Mouse (Mus musculus) stomach, postnatal 0 days (tissue): ENCODE measurements at regions not wholly inside any gene's neighbourhood (a gene's known extent, or its start where the extent isn't known, plus 50 kb on each side); places are given as distances from the start of the nearest gene placed in this dataset.

ENCODE experiments used
- CTCF ChIP-seq: IDR thresholded peaks from 2 replicates; pipeline ENCODE4 v1.5.1; 2016; ENCODE audit warnings: antibody characterized with exemption, low read depth, mild to moderate bottlenecking, moderate library complexity
- EP300 ChIP-seq: optimal IDR thresholded peaks from 2 replicates; pipeline ENCODE3; 2016; ENCODE audit warnings: antibody characterized with exemption

DNA sequence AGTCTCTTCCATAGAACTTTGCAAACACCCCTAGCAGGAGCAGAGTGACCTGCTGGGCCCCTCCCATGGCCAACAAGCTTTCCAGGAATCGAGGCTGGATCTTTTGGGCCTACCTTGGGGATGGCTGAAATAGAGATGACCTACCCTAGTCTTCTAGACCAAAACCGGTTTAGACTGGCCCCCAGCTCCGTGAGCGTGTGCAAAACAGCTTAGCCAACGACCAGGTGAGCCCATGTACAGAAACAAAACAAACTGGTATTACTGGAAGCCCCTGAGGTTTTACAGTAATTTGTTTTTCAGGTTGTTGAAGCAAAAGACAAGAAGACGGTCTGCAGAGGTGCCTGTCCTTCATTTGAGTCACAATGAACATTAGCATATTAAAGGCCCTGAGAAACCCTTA lies 203.1 kb downstream of the Bcor start:
- TF ChIP-seq CTCF (no peak), EP300 (no peak)
